Mouse (Mus musculus): ENCODE measurements around the gene Trmt5. TPM values are rescaled to one million over a fixed set of nuclear protein-coding genes. Genes with fewer than 3 reads are reported as not detected.
A peak's percentile ranks its signal among the peaks of the same experiment; 100 is the strongest.

The Trmt5 gene
- 16.2 and 18.8 TPM in 2 replicates for polyA plus RNA-seq (2016; fragmentation: Nextera tagmentation; extraction: Ambion mirVana)

- no peaks in the 10 kb centered on the region for H3K9me3 ChIP-seq
- under 1% methylated on average over 53 of the region's 53 CpGs for WGBS
- peaks cover 20% of the 10 kb centered on the region for H3K36me3 ChIP-seq
- H3K9ac ChIP-seq, result peak within 1 kb of the TSS; percentile 65
- H3K4me1 ChIP-seq, result peaks cover 9% of the 10 kb centered on the region; the same call in 1 of the 2 replicates
- ATAC-seq (ENCODE audit: low FRiP score, low read depth), result peak; percentile 96
- peak within 1 kb of the TSS; percentile 60 for H3K4me2 ChIP-seq (replicated peaks)
- peak within 1 kb of the TSS; percentile 64 for H3K27ac ChIP-seq
- H3K27me3 ChIP-seq (replicated peaks), result no peaks in the 10 kb centered on the region
- peak within 1 kb of the TSS; percentile 60 for H3K4me3 ChIP-seq
Measured at GRCm38 (mm10) chr12:73286287-73287092, at the start of gene Trmt5, which contains the start of gene Slc38a6. Gene Trmt5, minus strand, starts transcription at chr12:73286710. Gene Slc38a6, plus strand, starts transcription at chr12:73286779.

- Histone ChIP-seq H3K9me3 (no peaks in the 10 kb centered on the region), H3K4me3 (no peak overlapping the region), H3K9ac (no peak overlapping the region), H3K36me3 (no peaks in the 10 kb centered on the region), H3K27ac (no peak overlapping the region), H3K4me2 (replicated peaks) (no peak overlapping the region), H3K27me3 (replicated peaks) (no peaks in the 10 kb centered on the region), H3K4me1 (peaks cover 3% of the 10 kb centered on the region; the same call in 1 of the 2 replicates)
- 60% methylated on average over 8 of the region's 8 CpGs for WGBS
- ATAC-seq (ENCODE audit: low FRiP score, low read depth), result peak; percentile 66; the same call in 1 of the 2 replicates
Measured at GRCm38 (mm10) chr12:73334051-73334551, 47.6 kb upstream of the Trmt5 start.

- Histone ChIP-seq H3K27me3 (replicated peaks) (no peaks in the 10 kb centered on the region), H3K27ac (no peak overlapping the region), H3K4me1 (peaks cover 3% of the 10 kb centered on the region; the same call in 1 of the 2 replicates), H3K9me3 (no peaks in the 10 kb centered on the region), H3K9ac (no peak overlapping the region), H3K4me3 (no peak overlapping the region), H3K36me3 (no peaks in the 10 kb centered on the region), H3K4me2 (replicated peaks) (no peak overlapping the region)
- ATAC-seq (ENCODE audit: low FRiP score, low read depth), result no peak
- 73% methylated on average over 4 of the region's 4 CpGs for WGBS
Measured at GRCm38 (mm10) chr12:73332701-73333100, 46.2 kb upstream of the Trmt5 start.

- no peak for ATAC-seq (ENCODE audit: low FRiP score, low read depth)
Measured at GRCm38 (mm10) chr12:73330236-73330635, 43.7 kb upstream of the Trmt5 start.

GRCm38 (mm10) chr12:73328448-73329167 lies 42.1 kb upstream of the Trmt5 start:
- Histone ChIP-seq H3K9ac (no peak overlapping the region), H3K36me3 (no peaks in the 10 kb centered on the region), H3K27ac (no peak overlapping the region), H3K4me2 (replicated peaks) (no peak overlapping the region), H3K4me1 (peaks cover 14% of the 10 kb centered on the region), H3K4me3 (no peak overlapping the region), H3K27me3 (replicated peaks) (no peaks in the 10 kb centered on the region), H3K9me3 (no peaks in the 10 kb centered on the region)
- ATAC-seq (ENCODE audit: low FRiP score, low read depth), result no peak
- 84% methylated on average over 4 of the region's 4 CpGs for WGBS

More at GRCm38 (mm10) chr12:73330236-73330635, 43.7 kb upstream of the Trmt5 start:
- Histone ChIP-seq H3K4me3 (no peak overlapping the region), H3K4me2 (replicated peaks) (no peak overlapping the region), H3K27me3 (replicated peaks) (no peaks in the 10 kb centered on the region), H3K4me1 (peaks cover 15% of the 10 kb centered on the region), H3K9me3 (no peaks in the 10 kb centered on the region), H3K36me3 (no peaks in the 10 kb centered on the region), H3K27ac (no peak overlapping the region), H3K9ac (no peak overlapping the region)
- WGBS, result 85% methylated on average over 7 of the region's 7 CpGs

GRCm38 (mm10) chr12:73327381-73327780 lies 40.9 kb upstream of the Trmt5 start:
- peaks cover 14% of the 10 kb centered on the region for H3K4me1 ChIP-seq
- H3K27me3 ChIP-seq (replicated peaks), result no peaks in the 10 kb centered on the region
- H3K36me3 ChIP-seq, result no peaks in the 10 kb centered on the region
- no peak overlapping the region for H3K9ac ChIP-seq
- no peak overlapping the region for H3K27ac ChIP-seq
- ATAC-seq (ENCODE audit: low FRiP score, low read depth), result no peak
- no peaks in the 10 kb centered on the region for H3K9me3 ChIP-seq
- 63% methylated on average over 3 of the region's 3 CpGs for WGBS
- no peak overlapping the region for H3K4me2 ChIP-seq (replicated peaks)
- no peak overlapping the region for H3K4me3 ChIP-seq

GRCm38 (mm10) chr12:73325617-73326016 lies 39.1 kb upstream of the Trmt5 start:
- Histone ChIP-seq H3K27ac (no peak overlapping the region), H3K4me1 (peaks cover 17% of the 10 kb centered on the region), H3K4me3 (no peak overlapping the region), H3K4me2 (replicated peaks) (no peak overlapping the region), H3K27me3 (replicated peaks) (no peaks in the 10 kb centered on the region), H3K9ac (no peak overlapping the region), H3K9me3 (no peaks in the 10 kb centered on the region), H3K36me3 (no peaks in the 10 kb centered on the region)
- no peak for ATAC-seq (ENCODE audit: low FRiP score, low read depth)
- 18% methylated on average over 4 of the region's 4 CpGs for WGBS

- 59% methylated on average over 2 of the region's 2 CpGs for WGBS
- no peak for ATAC-seq (ENCODE audit: low FRiP score, low read depth)
- Histone ChIP-seq H3K36me3 (no peaks in the 10 kb centered on the region), H3K4me3 (no peak overlapping the region), H3K4me2 (replicated peaks) (no peak overlapping the region), H3K27me3 (replicated peaks) (no peaks in the 10 kb centered on the region), H3K9ac (no peak overlapping the region), H3K4me1 (peaks cover 17% of the 10 kb centered on the region), H3K27ac (no peak overlapping the region), H3K9me3 (no peaks in the 10 kb centered on the region)
Measured at GRCm38 (mm10) chr12:73325181-73325580, 38.7 kb upstream of the Trmt5 start.

- H3K9ac ChIP-seq, result no peak overlapping the region
- H3K4me2 ChIP-seq (replicated peaks), result no peak overlapping the region
- no peaks in the 10 kb centered on the region for H3K9me3 ChIP-seq
- H3K27me3 ChIP-seq (replicated peaks), result no peaks in the 10 kb centered on the region
- H3K36me3 ChIP-seq, result no peaks in the 10 kb centered on the region
- ATAC-seq (ENCODE audit: low FRiP score, low read depth), result no peak
- WGBS, result 86% methylated on average over 1 of the region's 1 CpGs
- H3K4me1 ChIP-seq, result peaks cover 17% of the 10 kb centered on the region
- H3K4me3 ChIP-seq, result no peak overlapping the region
- H3K27ac ChIP-seq, result no peak overlapping the region
Measured at GRCm38 (mm10) chr12:73324742-73325141, 38.2 kb upstream of the Trmt5 start.

- 95% methylated on average over 8 of the region's 8 CpGs for WGBS
- Histone ChIP-seq H3K4me1 (peaks cover 17% of the 10 kb centered on the region), H3K36me3 (no peaks in the 10 kb centered on the region), H3K27me3 (replicated peaks) (no peaks in the 10 kb centered on the region), H3K27ac (no peak overlapping the region), H3K9ac (no peak overlapping the region), H3K4me2 (replicated peaks) (no peak overlapping the region), H3K4me3 (no peak overlapping the region), H3K9me3 (no peaks in the 10 kb centered on the region)
- no peak for ATAC-seq (ENCODE audit: low FRiP score, low read depth)
Measured at GRCm38 (mm10) chr12:73324180-73324586, 37.7 kb upstream of the Trmt5 start.

- no peak overlapping the region for H3K4me2 ChIP-seq (replicated peaks)
- no peak overlapping the region for H3K9ac ChIP-seq
- 0 out of 2 replicates have a peak, but pooled peaks cover 5% of the 10 kb centered on the region for H3K36me3 ChIP-seq
- no peak overlapping the region for H3K27ac ChIP-seq
- no peak overlapping the region for H3K4me3 ChIP-seq
- H3K9me3 ChIP-seq, result no peaks in the 10 kb centered on the region
- no peaks in the 10 kb centered on the region for H3K27me3 ChIP-seq (replicated peaks)
- no peak for ATAC-seq (ENCODE audit: low FRiP score, low read depth)
- WGBS, result 92% methylated on average over 7 of the region's 7 CpGs
- H3K4me1 ChIP-seq, result peaks cover 6% of the 10 kb centered on the region; the same call in 1 of the 2 replicates
Measured at GRCm38 (mm10) chr12:73317706-73318686, 31.5 kb upstream of the Trmt5 start.

Data from neural tube, embryonic 12.5 days (tissue).